Mouse (Mus musculus) spleen, adult 12 weeks (tissue): Measurements from ENCODE around the gene Il9.

Source experiments
- DNase-seq: peaks from one replicate; pipeline ENCODE4 v3.0.0; 2022; ENCODE audit warnings: low spot score

The Il9 gene

DNA sequence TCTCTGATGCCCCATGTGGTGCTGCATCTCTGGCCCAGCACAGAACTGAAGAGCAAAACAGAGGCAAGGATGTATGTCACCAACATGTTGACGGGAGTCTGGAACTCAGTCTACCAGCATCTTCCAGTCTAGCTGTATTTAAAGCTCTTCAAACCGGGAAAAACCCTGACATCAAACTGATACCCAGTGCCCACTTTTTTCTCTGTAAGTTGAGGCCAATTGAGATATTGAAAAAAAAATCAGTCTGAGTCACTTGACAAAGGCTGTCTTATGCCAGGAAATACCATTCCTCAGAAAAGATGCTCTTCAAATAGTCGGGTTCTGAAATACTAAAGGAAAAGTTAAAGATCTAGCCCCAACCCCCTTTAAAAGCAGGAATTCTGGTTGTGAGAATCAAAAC lies at the start of gene Il9:
Gene Il9 (minus strand): TSS at position 101 of the 400 bp plus-strand sequence.
- no peak for DNase-seq

GRCm38 (mm10) chr13:56529685-56530084 lies 47.6 kb upstream of the Il9 start:
- DNase-seq, result no peak

DNA sequence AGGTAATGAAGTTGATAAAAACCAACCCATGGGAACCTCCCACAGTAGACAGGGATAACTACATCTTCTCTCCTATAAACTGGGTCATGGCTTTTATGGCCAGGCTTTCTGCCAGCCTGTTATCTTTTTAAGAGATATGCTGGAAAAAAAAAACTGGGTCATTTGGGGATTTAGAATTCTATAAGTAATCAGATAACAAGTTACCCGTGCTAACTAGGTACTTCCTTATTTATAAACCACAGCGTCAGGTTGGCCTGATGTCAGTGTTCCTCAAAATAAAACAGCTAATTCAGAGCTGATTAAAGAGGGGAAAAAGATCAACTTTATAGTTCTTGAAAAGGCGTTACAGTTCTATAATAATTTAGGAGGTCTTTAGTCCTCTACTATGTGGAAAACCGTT lies 47.0 kb upstream of the Il9 start:
- no peak for DNase-seq

- no peak for DNase-seq
Measured at GRCm38 (mm10) chr13:56528281-56528680, 46.2 kb upstream of the Il9 start.

DNA sequence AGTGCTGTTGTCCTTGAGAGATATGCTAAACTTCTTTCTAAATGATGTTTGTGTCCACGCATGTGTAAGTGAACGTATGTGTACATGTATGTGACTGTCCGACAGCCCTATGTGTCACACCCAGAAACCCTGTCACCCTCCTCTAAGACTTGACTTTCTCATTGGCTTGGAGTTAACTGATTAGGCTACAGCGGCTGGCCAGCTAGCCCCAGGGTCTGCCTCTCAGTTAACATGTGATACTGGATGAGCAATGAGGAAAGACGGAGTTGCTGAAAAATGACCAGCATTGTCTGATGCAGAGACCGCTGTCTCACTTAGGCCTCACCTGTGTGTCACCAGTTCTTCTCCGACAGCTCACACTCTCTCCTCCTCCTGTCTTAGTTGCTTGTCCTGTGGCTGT lies 45.8 kb upstream of the Il9 start:
- DNase-seq, result no peak

DNA sequence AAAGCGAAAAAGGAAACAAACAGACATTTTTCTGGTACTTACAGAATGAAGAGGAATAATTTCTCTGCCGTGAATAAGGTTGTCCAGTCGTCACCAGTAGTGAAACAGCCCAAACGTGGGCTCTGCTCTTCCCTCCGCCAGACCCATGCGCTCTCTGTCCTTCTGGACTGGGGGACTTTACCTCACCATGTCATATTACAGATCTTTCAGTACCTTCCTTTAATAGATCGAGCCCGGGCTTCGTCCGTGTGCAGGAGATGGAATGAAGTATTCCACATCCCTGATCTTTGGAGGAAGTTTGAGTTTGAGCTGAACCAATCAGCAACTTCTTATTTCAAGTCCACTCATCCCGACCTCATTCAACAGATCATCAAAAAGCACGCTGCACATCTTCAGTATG lies 44.8 kb upstream of the Il9 start:
- no peak for DNase-seq

DNA sequence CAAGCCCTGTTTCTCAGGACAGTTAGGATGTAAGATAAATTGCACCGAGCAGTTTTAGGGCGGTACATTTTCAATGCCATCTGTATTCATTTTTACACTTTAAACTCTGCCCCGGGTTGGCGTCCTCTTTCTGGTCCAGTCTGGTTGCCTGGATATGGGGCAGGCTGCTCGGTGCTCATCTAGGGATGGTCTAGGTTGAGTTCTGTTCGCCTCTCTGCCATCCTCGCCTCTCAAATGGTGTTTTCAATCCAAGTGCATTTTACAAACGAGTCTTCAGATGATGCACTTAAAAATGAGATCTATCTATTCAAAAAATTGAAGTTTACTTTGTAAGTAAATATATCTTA lies 40.7 kb upstream of the Il9 start:
- no peak for DNase-seq

DNA sequence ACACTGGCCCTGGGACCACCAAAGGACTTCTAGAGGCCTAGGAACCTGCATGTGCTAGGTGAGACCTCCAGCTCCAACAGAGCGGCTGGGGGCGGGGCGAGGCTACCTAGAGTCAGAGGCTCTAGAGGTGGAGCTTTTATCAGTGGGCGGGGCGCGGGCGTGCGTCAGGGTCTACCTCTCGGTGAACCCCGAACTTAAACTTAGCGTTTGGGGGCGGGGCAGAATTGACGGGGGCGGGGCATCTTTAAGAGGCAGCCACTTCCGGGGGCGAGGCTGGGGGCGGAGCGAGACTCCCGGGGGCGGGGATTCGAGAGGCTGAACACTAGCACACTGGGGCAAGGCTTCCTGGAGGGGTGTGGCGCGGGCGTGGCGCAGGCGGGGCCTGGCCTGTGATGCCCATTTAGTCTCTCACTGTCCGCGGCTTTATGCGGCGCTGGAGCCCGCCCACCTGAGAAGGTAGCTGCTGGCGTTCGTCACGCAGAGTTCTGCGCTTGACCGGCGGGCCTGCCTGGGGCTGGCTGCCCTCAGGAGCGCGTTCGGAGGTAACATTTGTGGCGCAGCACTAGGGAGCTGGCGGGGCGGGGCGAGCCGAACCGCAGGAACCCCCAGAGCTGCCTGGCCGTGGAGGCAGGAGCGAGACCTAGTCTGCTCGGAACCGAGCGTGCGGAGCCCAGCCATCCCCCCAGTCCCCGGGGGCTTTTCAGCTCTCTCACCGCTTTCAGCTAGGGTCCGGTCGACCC lies 40.2 kb upstream of the Il9 start, which contains the start of gene Fbxl21:
Gene Fbxl21 (plus strand): TSS at position 392 of the 740 bp plus-strand sequence.
- peak; percentile 73 for DNase-seq

DNA sequence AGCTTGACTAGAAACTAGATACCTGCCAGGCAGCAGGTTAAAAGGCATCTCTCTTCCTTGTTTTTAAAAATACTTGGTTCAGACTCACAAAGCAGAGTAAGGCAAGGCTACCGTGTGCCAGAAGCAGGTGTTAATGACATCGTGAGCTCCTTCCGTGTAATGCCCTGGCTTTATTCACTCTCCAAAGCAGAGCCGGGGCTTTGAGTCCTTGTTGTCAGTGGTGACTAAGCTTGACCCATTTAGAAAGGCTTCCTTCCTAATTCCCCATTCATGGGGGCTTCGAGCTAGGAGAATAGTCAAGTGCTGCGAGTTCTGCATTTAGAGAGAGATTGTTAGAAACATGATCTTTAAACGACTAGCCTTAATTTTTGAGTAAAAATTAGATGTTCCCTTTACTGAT lies 34.8 kb upstream of the Il9 start:
- no peak for DNase-seq

GRCm38 (mm10) chr13:56516311-56516710 lies 34.3 kb upstream of the Il9 start:
- DNase-seq, result no peak

- DNase-seq, result no peak
Measured at GRCm38 (mm10) chr13:56513595-56513994, 31.5 kb upstream of the Il9 start.

DNA sequence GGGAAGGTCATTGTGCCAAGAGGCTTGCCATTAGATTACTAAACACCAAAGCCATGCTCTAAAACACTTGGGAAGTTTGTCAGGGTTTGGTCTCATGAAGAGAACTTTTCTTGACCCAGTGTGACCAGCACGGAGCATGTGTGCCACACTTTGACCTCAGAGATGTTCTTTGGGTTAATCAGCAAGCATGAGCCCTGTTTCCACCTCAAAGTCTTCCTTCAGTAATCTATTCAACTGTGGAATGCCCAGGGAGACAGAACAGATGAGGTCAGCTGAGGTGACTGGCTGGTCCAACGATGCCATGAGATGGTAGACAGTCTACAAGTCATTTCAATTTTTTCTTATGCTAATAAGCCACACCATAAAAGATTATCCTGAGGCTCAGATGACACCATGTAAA lies 27.8 kb upstream of the Il9 start:
- DNase-seq, result no peak

GRCm38 (mm10) chr13:56506871-56507496 lies 24.9 kb upstream of the Il9 start:
- DNase-seq, result no peak

DNA sequence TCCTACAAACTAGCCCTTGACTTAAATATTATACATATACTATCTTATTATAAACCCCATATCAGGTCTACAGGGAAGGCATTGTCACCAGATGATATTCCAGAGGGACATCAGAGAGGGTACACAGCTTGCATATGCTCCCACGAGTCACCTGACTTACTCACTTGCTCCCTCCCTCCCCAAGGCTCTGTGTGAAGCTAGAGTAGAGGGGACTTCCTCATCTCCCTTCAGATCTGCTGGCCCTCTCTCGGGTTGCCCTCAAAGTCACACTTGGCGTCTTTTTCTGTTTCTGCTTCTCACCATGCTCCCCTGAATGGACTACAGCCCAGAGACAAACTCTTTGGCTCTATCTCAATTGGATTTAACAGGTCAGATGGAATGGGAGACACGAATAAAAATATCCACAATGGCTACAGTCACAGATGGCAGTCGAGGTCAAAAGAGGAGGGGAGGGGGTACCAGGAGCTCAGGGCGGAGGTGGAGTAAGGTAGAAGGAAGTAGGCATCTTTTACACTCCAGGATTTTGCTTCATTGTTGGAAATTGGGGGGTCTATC lies 19.9 kb upstream of the Il9 start:
- no peak for DNase-seq

- no peak for DNase-seq
Measured at GRCm38 (mm10) chr13:56500636-56501035, 18.6 kb upstream of the Il9 start.

GRCm38 (mm10) chr13:56500132-56500531 lies 18.1 kb upstream of the Il9 start:
- DNase-seq, result no peak

DNA sequence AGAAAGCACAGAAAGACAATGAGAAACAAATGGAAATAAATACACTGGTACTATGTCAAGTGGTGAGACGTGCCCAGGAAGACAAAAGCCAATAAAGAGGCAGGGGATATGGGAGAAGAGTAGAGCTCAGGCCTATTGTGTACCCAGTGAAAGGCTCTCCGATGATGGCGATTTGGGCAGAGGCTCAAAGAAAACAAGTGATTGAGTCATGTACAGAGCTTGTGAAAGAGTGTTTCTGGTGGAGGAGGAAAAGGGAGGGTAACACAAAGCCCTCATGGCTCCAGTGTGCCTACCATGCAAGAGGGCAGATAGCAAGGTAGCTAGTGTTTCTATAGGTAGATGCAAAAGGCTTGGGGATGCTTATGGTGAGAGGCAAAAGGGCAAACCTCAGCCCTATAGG lies 12.4 kb upstream of the Il9 start:
- no peak for DNase-seq

GRCm38 (mm10) chr13:56488012-56488411 lies 6.0 kb upstream of the Il9 start:
- no peak for DNase-seq

GRCm38 (mm10) chr13:56478027-56478426 lies 4.0 kb downstream of the Il9 start:
- DNase-seq, result no peak

DNA sequence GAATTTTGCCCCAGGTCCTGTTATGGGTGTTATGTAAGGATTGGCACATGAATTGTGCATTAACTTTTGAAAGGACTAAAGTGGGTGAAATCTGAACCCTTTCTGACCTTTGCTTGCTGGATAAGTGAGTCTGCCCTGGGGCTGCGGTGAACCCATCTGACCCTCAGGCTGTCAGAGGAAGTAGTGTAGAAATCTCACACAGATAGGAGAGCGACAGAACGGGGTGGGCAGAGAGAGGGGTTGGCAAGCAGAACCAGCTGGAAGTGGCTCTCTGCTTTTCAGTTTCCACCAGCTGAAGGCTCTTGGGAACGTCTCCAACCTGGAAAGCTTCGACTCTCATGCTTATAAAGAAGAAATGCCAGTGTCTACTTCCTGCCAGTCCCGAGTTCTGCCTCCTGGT lies 4.8 kb downstream of the Il9 start:
- DNase-seq, result no peak

GRCm38 (mm10) chr13:56476790-56477189 lies 5.3 kb downstream of the Il9 start:
- DNase-seq, result peak; percentile 12

GRCm38 (mm10) chr13:56475363-56475762 lies 6.7 kb downstream of the Il9 start:
- DNase-seq, result no peak

GRCm38 (mm10) chr13:56472661-56473060 lies 9.4 kb downstream of the Il9 start:
- DNase-seq, result no peak

GRCm38 (mm10) chr13:56471951-56472350 lies 10.1 kb downstream of the Il9 start:
- no peak for DNase-seq
